Mouse (Mus musculus) splenic B cell, adult 2 months (primary cell): ENCODE measurements around the gene Grm7.

ENCODE experiments used
- DNase-seq: peaks from one replicate; pipeline ENCODE4 v3.0.0-alpha.2; 2011; ENCODE audit warnings: low read depth, low spot score
- H3K27me3 ChIP-seq: 2 replicates; pipeline ENCODE4 v1.6.1; 2012; ENCODE audit warnings: mild to moderate bottlenecking, low read length, moderate library complexity, mixed read lengths; ENCODE audit not compliant: control insufficient read depth, poor library complexity, insufficient read depth, severe bottlenecking
- H3K36me3 ChIP-seq: 2 replicates; pipeline ENCODE4 v1.6.1; 2012; ENCODE audit warnings: mild to moderate bottlenecking, low read length, moderate library complexity, mixed read lengths; ENCODE audit not compliant: control insufficient read depth, poor library complexity, insufficient read depth, severe bottlenecking

Gene Grm7

DNA sequence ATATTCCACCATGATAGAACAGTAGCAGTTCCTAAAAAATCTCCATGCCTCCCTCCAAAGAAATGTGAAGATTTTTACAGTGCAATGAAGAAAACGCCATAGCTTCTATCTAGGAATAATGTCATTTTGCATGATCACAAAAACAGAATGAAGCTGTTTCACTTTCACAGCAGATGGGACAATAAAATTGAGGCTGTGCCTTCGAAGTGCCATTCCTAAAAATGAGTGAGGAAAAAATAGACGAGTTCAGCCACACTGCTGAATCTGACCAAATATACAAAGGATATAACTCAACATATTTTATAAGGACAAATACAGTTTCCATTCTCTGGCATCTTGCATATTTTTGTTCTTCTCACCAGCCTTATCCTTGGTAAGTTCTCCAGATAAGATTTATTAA lies 439.2 kb downstream of the Grm7 start:
- Histone ChIP-seq H3K36me3 (no peaks in the 10 kb centered on the region), H3K27me3 (no peaks in the 10 kb centered on the region)
- no peak for DNase-seq

DNA sequence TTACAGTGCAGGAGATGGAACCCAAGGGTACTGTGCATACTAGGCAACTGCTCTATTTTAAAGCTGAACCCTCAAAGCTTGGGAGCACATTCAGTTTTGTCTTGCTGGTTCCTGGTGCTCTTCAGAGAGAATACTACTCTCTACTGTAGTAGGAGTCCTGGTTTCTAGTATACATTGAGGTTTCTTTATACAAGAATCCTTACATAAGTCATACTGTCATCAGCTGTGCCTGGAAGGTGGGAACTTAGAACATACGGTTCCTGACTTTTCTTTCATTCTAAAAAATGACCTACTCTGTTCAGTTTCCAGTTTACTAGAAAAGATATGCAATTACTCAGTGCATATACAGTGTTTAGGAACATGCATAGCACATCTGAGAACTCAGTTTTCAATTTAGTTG lies 449.4 kb downstream of the Grm7 start:
- Histone ChIP-seq H3K27me3 (no peaks in the 10 kb centered on the region), H3K36me3 (no peaks in the 10 kb centered on the region)
- DNase-seq: no peak

DNA sequence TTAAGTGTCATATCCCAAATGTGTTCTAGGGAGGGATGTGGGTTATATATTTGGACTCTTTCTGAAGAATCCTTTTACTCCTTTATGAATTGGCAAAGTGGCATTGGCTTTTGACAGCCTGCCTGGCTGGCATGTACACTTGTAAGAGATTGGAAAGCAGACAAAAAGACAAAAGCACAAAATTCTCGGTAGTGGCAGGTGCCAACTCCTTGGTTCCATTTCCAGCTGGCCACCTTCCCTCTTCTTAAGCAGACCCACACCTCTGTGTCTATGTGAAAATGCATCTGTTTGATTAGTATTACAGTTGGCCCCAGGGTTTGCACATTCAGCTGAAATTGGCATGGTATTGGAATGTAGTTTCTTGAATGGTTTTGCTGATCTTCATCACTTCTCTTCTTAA lies 460.1 kb downstream of the Grm7 start:
- no peaks in the 10 kb centered on the region for H3K27me3 ChIP-seq
- H3K36me3 ChIP-seq: no peaks in the 10 kb centered on the region
- DNase-seq: no peak

DNA sequence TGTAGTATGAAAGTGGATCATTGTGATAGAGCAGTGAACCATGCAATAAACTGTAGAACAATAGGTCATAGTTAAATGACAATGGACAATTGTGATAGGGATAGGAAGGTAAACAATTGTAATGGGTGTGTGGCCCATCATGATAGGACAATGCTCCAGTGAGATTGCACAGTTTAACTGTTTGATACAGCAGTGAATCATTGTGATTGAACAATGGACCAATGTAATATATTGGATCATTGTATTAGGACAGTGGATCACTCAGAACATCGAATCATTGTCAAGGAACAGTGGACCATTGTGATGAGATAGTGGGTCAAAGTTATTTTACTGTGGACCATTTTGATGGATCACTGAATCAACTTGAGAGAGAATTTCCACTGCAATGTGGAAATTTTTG lies 515.7 kb downstream of the Grm7 start:
- no peak for DNase-seq
- Histone ChIP-seq H3K27me3 (no peaks in the 10 kb centered on the region), H3K36me3 (no peaks in the 10 kb centered on the region)

DNA sequence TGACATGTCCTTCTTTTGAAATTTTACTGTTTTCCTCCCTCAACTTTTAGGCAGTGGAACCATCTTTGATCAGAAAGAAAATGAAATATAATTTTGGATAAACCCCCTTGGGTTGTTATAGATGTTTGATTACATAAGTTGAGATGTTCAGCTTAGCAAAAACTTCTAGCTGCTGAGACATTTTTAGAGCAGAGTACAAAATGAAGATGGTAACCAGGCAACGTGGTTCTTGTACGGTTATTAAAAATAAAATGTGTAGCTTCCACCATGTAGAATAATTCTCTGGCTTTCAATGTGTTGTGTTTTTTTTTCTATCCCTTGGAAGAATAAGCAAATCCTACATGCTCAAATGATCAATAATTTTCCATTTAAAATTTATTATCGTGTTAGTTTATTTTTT lies 550.0 kb downstream of the Grm7 start:
- H3K36me3 ChIP-seq: no peaks in the 10 kb centered on the region
- H3K27me3 ChIP-seq: no peaks in the 10 kb centered on the region
- no peak for DNase-seq

DNA sequence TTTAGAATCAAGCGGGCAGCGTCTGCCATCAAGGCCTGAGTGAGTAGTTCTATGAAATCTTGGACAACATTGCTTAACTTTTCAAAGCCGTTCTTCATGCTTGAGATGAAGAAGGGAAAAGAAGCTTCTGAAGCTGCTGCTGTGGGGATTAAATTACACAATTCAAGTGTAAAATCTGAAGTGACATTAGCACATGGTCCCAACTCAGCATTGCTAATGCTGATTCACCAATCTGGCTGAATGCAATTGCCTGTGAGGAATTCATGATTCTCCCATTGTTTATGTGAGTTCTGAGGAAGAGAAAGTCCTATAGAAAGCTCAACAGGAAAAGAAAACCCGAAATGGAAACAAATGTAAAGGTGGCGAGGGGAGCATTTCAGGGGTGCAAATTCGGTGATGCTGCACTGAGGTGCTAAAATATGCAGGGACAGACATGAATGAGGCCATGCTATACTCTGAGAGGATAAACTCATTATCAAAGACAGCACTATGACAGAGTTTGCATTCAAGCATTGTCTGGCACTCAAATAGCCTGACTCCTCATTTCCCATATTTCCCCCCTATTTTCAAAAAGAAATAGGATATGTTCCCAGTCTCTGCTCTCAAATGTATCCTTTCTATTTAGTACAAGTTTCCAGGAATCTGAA lies 575.8 kb downstream of the Grm7 start:
- no peaks in the 10 kb centered on the region for H3K27me3 ChIP-seq
- no peak for DNase-seq

DNA sequence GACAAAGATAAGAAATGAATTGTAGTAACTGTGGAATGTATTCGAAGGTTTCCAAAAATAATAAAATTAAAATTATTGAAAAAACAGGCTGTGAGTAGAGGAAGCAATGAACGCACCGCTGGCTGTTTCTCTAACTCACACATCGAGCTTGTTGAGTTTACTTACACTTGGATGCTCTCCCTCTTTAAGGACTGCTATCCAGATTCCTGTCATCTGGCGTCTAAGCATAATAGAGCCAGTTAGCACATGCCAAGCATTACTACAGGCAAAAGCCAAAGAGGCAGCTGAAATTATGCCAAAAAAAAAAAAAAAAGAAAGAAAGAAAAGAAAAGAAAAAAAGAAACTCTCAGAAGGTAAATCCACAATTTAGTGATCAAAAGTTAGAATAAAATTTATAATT lies 609.8 kb downstream of the Grm7 start:
- DNase-seq: no peak
- no peaks in the 10 kb centered on the region for H3K36me3 ChIP-seq

More for the DNA sequence above, 575.8 kb downstream of the Grm7 start:
- no peaks in the 10 kb centered on the region for H3K36me3 ChIP-seq

DNA sequence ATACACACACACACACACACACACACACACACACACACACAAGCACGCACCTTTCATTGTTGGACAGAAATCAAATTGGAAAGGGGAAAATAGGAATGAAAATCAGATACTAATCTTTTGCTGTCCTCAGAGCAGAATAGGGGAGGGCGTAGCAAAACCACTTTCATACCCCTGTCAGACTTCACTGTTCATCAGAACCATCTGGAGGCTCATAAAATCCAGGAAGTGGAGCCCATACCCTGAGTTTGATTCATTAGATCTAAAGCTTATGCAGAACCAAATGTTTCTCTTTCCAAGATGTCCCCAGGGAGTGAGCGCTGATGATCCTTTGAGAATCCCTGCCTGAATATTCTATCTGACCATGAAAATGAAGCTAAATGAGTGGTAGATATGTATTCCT lies 611.6 kb downstream of the Grm7 start:
- DNase-seq: no peak
- no peaks in the 10 kb centered on the region for H3K27me3 ChIP-seq
- no peaks in the 10 kb centered on the region for H3K36me3 ChIP-seq

More for the DNA sequence above, 609.8 kb downstream of the Grm7 start:
- no peaks in the 10 kb centered on the region for H3K27me3 ChIP-seq

DNA sequence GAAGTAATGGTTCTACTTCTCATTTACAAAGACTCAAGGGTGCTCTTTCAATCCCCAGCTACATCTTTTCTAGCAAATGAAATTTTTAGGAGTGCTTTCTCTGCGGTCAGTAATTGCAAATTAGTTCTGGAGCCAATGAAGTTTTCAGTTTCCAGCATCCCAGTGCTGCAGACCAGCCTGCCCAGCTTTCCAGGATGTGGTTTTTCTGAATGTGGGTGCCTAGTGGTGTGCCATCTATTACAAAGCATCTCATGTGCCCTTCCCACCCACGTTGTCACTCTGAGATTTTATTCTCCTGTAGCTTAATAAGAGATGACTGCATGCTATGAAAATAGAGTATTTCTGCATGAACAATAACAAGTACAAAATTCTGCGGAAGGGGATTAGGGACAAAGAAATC lies 612.9 kb downstream of the Grm7 start:
- Histone ChIP-seq H3K36me3 (no peaks in the 10 kb centered on the region), H3K27me3 (no peaks in the 10 kb centered on the region)
- no peak for DNase-seq

DNA sequence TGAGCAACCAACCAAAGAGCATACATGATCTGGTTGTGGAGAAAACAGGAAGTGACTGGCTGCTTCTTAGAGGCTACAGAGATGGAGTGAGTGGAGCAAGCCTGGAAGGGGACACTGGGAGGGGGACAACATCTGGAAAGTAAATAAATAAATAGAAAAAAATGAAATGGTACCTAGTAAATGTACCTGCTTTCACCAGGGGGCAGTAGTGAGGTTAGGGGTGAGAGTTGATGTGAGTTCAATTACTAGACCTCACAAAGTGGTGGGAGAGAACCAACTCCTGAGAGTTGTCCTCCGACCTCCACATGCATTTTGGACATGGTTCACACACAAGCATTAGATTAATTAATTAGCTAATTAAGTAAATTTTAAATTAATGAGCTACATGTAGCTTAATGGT lies 615.8 kb downstream of the Grm7 start:
- DNase-seq: no peak
- Histone ChIP-seq H3K36me3 (no peaks in the 10 kb centered on the region), H3K27me3 (no peaks in the 10 kb centered on the region)

DNA sequence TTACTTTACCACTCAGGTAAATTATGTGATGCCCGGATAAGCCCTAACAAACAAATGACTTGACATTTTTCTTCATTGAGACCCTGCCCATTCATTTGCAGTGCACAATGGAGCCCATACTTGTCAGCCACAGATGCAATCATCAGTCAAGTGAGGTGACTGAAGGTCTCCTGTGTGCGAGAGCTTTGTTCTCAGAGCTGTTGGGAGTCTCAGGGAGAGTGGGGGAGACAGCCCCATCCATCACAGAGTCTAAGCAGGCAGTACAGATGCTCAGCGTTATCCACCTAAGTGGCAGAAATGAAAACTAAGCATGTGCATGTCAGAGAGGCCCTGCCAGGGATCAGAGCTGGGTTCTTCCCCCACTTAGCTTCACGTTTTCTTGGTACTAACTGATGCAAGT lies 631.3 kb downstream of the Grm7 start:
- H3K36me3 ChIP-seq: no peaks in the 10 kb centered on the region
- no peak for DNase-seq
- H3K27me3 ChIP-seq: no peaks in the 10 kb centered on the region

DNA sequence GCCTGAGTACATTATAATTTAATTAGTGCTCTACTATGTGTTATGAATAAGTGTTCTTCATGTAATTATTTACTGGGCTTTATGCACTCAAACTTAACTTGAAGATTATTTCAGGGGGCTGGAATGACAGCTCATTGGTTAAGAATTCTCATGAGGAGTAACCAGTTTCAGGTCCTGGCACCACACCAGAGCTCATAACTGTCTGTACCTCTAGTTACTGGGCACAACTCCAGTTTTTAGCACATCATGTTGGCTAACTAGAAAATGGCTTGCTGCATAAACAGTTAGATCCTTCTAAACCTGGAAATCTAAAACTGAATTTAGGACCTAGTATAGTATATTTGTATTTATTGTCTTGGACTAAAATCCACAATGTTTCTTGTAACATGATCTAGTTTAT lies 633.1 kb downstream of the Grm7 start:
- H3K36me3 ChIP-seq: no peaks in the 10 kb centered on the region
- DNase-seq: no peak
- no peaks in the 10 kb centered on the region for H3K27me3 ChIP-seq

DNA sequence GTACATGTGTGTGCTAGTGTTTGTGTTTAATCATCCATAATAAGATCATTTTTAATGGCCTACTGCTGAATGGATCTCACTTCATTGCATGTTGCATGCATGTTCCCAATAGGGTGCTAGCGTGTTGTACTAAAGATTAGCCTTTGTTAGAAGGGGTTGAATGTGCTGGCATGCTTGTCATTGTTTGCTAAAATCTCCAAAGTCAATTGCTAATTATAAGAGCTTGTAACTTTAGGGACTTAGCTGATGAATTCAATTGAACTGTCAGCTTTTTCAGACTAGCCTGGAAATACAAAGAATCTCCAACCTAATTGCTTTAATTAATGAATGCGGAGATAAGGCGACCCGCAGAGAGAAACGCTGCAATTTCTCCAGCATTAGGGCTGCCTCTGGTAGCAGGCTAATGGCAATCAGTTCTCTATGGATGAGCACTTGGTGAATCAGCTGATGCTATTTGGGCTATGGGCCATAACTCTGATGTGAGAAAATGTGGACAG lies 648.2 kb downstream of the Grm7 start:
- DNase-seq: no peak
- H3K36me3 ChIP-seq: no peaks in the 10 kb centered on the region

DNA sequence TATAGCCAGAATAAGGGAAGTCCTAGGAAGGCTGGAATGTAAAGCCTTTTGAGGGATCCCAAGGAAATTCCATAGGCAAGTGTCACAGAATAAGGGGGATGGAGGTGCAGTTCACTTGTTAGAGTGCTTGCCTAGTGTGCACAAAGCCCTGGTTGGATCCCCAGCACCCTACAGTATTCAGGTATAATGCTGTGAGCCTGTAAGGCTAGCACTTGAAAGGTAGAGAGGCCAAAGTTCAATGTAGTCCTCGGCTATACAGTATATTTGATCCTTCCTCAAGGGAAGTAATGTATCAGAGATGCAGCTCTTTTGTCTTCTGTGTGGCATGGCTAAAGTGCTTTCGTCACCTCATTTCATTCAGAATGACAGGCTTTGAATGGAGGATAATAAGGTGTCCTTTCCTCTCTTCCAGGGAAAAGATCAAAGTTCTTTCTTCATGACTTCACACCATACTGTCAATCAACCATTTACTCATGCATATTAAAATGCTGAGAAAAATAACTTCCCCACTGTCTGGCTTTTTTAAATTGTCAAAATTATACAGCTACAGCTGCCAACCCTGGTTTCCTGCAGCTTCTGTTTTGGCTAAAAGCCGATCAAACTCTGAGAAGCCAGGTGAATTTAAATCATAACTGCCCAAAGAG lies 658.7 kb downstream of the Grm7 start:
- Histone ChIP-seq H3K36me3 (no peaks in the 10 kb centered on the region), H3K27me3 (no peaks in the 10 kb centered on the region)
- no peak for DNase-seq

More for the DNA sequence above, 648.2 kb downstream of the Grm7 start:
- no peaks in the 10 kb centered on the region for H3K27me3 ChIP-seq

DNA sequence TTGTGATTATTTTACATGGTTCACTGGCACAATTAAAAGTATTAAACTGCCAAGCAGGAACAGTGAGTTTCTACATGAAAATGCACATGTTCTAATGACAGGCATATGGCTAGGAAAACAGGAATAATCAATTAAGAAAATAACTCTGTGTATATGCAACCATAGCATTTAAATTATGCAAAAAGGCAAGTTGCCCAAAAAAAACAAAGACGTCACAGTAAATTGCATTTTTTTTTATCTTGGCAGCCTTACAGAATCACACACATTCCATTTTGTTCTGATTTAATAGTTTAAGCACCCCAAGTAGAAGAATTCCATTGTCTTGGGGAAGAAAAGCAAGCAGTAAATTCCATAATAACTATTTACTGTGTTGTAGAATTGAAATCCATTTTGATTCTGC lies 716.3 kb downstream of the Grm7 start:
- Histone ChIP-seq H3K36me3 (no peaks in the 10 kb centered on the region), H3K27me3 (no peaks in the 10 kb centered on the region)
- no peak for DNase-seq

DNA sequence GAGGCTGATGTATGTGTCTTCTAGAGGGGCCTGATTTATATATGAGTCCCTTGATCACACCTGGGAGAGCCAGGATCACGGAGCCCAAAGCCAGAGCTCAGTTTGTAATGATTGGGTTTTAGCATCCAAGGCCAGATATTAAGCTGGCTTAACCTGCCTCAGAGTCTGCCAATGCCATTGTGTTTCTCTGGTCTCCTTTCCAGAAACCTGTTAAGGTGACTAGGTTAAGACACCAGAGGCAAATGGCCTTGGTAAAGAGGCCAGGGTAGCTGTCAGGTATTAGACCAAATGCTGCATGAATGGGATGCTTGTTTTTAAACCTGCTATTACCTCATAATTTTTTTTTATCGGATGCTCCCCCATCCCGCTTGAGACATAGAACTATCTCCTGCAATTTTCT lies 722.7 kb downstream of the Grm7 start:
- DNase-seq: no peak
- Histone ChIP-seq H3K27me3 (no peaks in the 10 kb centered on the region), H3K36me3 (no peaks in the 10 kb centered on the region)
